Mouse (Mus musculus): ENCODE measurements around the gene Ttll4.

- TF ChIP-seq CTCF (IDR thresholded peaks at IDR 0.05; ENCODE audit: low read depth) (no peak), EP300 (IDR thresholded peaks at IDR 0.05; ENCODE audit: low read depth) (no peak)
These were observed 40.6 kb downstream of the Ttll4 start for GRCm38 (mm10) chr1:74702142-74702553.

All from heart, postnatal 0 days (tissue).